Mouse (Mus musculus) erythroblast, embryonic 14.5 days (primary cell): ENCODE measurements around the gene Tns1.

Source experiments
- GATA1 ChIP-seq: IDR thresholded peaks from 2 replicates; pipeline ENCODE4 v1.6.1; 2012; ENCODE audit warnings: low read length, inconsistent platforms, mixed read lengths
- TAL1 ChIP-seq: IDR thresholded peaks from 3 replicates; pipeline ENCODE4 v1.6.1; 2012; ENCODE audit warnings: low read length, inconsistent platforms, mixed read lengths

- TF ChIP-seq TAL1 (no peak), GATA1 (no peak)
Measured at GRCm38 (mm10) chr1:74005020-74005419, 119.2 kb downstream of the Tns1 start.
